Mouse (Mus musculus) adrenal gland (tissue): ENCODE results near the gene I0C0044D17Rik.

ENCODE experiments used
- intact Hi-C: fragments of 180-260 bp; cut with DNase I; formaldehyde crosslinking; loops from one replicate; pipeline ENCODE4 v1.15.1; 2025

Gene I0C0044D17Rik

GRCm38 (mm10) chr4:98831726-98832125, 8.1 kb upstream of the I0C0044D17Rik start:
- intact Hi-C loops: no loop called here

GRCm38 (mm10) chr4:98826701-98827100, 3.1 kb upstream of the I0C0044D17Rik start:
- intact Hi-C loops: no loop called here

- intact Hi-C loops: no loop called here
These were observed 593 bp downstream of the I0C0044D17Rik start for GRCm38 (mm10) chr4:98823047-98823446.

GRCm38 (mm10) chr4:98822478-98822877, 1.2 kb downstream of the I0C0044D17Rik start:
- intact Hi-C loops: no loop called here

GRCm38 (mm10) chr4:98819216-98819755, 4.4 kb downstream of the I0C0044D17Rik start:
- intact Hi-C loops: no loop called here

GRCm38 (mm10) chr4:98817184-98817911, 6.3 kb downstream of the I0C0044D17Rik start, which contains the start of gene Kank4:
Gene Kank4, minus strand, starts transcription at chr4:98817537.
- intact Hi-C loops: no loop called here

GRCm38 (mm10) chr4:98816807-98817183, 6.8 kb downstream of the I0C0044D17Rik start:
- intact Hi-C loops: no loop called here

GRCm38 (mm10) chr4:98806306-98806705, 17.3 kb downstream of the I0C0044D17Rik start:
- intact Hi-C loops: no loop called here

- intact Hi-C loops: no loop called here
These were observed 18.2 kb downstream of the I0C0044D17Rik start for GRCm38 (mm10) chr4:98805291-98806048.

GRCm38 (mm10) chr4:98804476-98805134, 19.0 kb downstream of the I0C0044D17Rik start:
- intact Hi-C loops: no loop called here

GRCm38 (mm10) chr4:98801775-98802174, 21.9 kb downstream of the I0C0044D17Rik start:
- intact Hi-C loops: no loop called here

- intact Hi-C loops: no loop called here
These were observed 22.8 kb downstream of the I0C0044D17Rik start for GRCm38 (mm10) chr4:98800824-98801223.

- intact Hi-C loops: no loop called here
These were observed 26.9 kb downstream of the I0C0044D17Rik start for GRCm38 (mm10) chr4:98796591-98797341.

- intact Hi-C loops: no loop called here
These were observed 28.4 kb downstream of the I0C0044D17Rik start for GRCm38 (mm10) chr4:98795241-98795640.

- intact Hi-C loops: no loop called here
These were observed 30.2 kb downstream of the I0C0044D17Rik start for GRCm38 (mm10) chr4:98793486-98793885.

GRCm38 (mm10) chr4:98790721-98791120, 32.9 kb downstream of the I0C0044D17Rik start:
- intact Hi-C loops: no loop called here

- intact Hi-C loops: no loop called here
These were observed 33.8 kb downstream of the I0C0044D17Rik start for GRCm38 (mm10) chr4:98789861-98790311.

- intact Hi-C loops: no loop called here
These were observed 34.4 kb downstream of the I0C0044D17Rik start for GRCm38 (mm10) chr4:98789133-98789765.

GRCm38 (mm10) chr4:98786281-98786680, 37.4 kb downstream of the I0C0044D17Rik start:
- intact Hi-C loops: no loop called here

- intact Hi-C loops: no loop called here
These were observed 37.8 kb downstream of the I0C0044D17Rik start for GRCm38 (mm10) chr4:98785851-98786250.
